Mouse (Mus musculus): ENCODE data around the gene C130032M10Rik.

DNA sequence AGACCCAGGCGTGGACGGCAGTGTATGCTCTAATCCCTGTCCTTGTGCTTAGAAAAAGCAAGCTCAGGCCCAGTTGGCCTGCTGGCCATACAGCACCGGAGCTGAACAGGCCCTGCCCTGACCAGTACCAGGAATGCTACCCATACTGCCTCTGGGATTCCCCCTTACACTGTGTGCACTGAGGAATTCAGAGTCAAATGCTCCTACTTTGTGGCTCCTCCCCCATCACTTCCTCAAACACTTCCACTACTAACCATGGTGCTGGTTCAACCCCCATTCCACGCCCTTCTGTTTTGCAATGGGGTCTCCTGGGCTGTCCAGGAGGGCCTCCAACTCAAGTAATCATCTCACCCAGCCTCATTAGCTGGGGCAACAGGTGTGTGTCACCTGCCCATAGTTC is 18.4 kb downstream of the C130032M10Rik start:
- TF ChIP-seq ZNF384 (IDR thresholded peaks at IDR 0.05; ENCODE audit: low read depth, low read length) (no peak), HCFC1 (IDR thresholded peaks at IDR 0.05; ENCODE audit: borderline replicate concordance, insufficient read depth, low read length) (no peak)

Data from ES-E14 (cell line).